Mouse (Mus musculus) colon, adult 2 months (tissue): ENCODE results near the gene Arrdc3. TPM values are rescaled to one million over a fixed set of nuclear protein-coding genes. Genes with fewer than 3 reads are reported as not detected.

ENCODE experiments used
- polyA plus RNA-seq: library from polyadenylated mRNA; depleted of rRNA; stranded (reverse); fragments of >200 nt; gene quantifications from 2 replicates; pipeline ENCODE4 v1.2.3, GENCODE M21; 2012; rRNA removed

Gene Arrdc3
- 19.4 and 22.6 TPM in 2 replicates for polyA plus RNA-seq

DNA sequence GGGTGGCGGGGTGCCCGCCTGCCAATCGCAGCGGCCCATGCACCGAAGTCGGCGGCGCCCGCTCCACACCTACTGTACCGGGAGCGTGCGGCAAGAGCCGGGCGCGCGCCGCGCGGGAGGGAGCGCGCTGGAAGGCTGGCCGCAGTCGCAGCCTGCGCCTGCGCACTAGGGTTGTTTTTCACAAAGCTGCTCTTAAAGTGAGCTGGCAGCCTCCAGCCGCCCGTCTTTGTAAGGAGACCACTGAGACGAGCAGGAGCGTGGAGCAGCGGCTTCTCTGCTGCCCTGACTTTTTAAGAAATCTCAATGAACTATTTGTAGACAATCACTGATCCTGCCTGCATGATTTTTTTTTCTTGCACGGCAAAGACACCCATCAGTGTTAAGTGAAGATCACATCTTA, at the start of gene Arrdc3:
Arrdc3 (plus strand) TSS at position 195 of the 400 bp plus-strand sequence.

